Mouse (Mus musculus): ENCODE results near the gene Myh9.

Myh9 gene

GRCm38 (mm10) chr15:77804949-77805348 lies 37.0 kb downstream of the Myh9 start:
- DNase-seq: no peak

GRCm38 (mm10) chr15:77804460-77804859 lies 37.5 kb downstream of the Myh9 start:
- no peak for DNase-seq

- no peak for DNase-seq
These were observed 38.2 kb downstream of the Myh9 start for GRCm38 (mm10) chr15:77803747-77804146.

GRCm38 (mm10) chr15:77802992-77803391 lies 39.0 kb downstream of the Myh9 start:
- peak in 1 of 2 experiments; percentile 46 for DNase-seq

- no peak for DNase-seq
These were observed 40.8 kb downstream of the Myh9 start for GRCm38 (mm10) chr15:77801188-77801587.

- peak; percentile 82 to 84 for DNase-seq
These were observed 41.5 kb downstream of the Myh9 start for GRCm38 (mm10) chr15:77800511-77800910.

GRCm38 (mm10) chr15:77799491-77800474 lies 42.2 kb downstream of the Myh9 start:
- no peak for DNase-seq

GRCm38 (mm10) chr15:77798664-77799490 lies 43.1 kb downstream of the Myh9 start:
- DNase-seq: peak; percentile 73 to 84

- peak; percentile 51 to 62 for DNase-seq
These were observed 44.2 kb downstream of the Myh9 start for GRCm38 (mm10) chr15:77797609-77798411.

GRCm38 (mm10) chr15:77796409-77797035 lies 45.5 kb downstream of the Myh9 start:
- no peak for DNase-seq

GRCm38 (mm10) chr15:77794908-77795356 lies 47.0 kb downstream of the Myh9 start:
- DNase-seq: no peak

GRCm38 (mm10) chr15:77794138-77794907 lies 47.7 kb downstream of the Myh9 start:
- DNase-seq: no peak

GRCm38 (mm10) chr15:77793554-77793953 lies 48.4 kb downstream of the Myh9 start:
- no peak for DNase-seq

- DNase-seq: no peak
These were observed 48.9 kb downstream of the Myh9 start for GRCm38 (mm10) chr15:77793094-77793493.

GRCm38 (mm10) chr15:77792056-77792455 lies 49.9 kb downstream of the Myh9 start:
- DNase-seq: no peak

GRCm38 (mm10) chr15:77790656-77791405 lies 51.1 kb downstream of the Myh9 start:
- DNase-seq: peak in 1 of 2 experiments; percentile 53

- no peak for DNase-seq
These were observed 52.8 kb downstream of the Myh9 start for GRCm38 (mm10) chr15:77789186-77789585.

- DNase-seq: no peak
These were observed 53.6 kb downstream of the Myh9 start for GRCm38 (mm10) chr15:77788356-77788755.

- no peak for DNase-seq
These were observed 56.2 kb downstream of the Myh9 start for GRCm38 (mm10) chr15:77785807-77786206.

GRCm38 (mm10) chr15:77784039-77784824 lies 57.7 kb downstream of the Myh9 start:
- DNase-seq: no peak

All from lung, postnatal 4 days (tissue).